Mouse (Mus musculus) heart, adult 2 months (tissue): Measurements from ENCODE around the gene Bbs1.
A peak's percentile ranks its signal among the peaks of the same experiment; 100 is the strongest.

ENCODE experiments used
- CTCF ChIP-seq: fragments of 200-600 bp; IDR thresholded peaks from 2 replicates; pipeline ENCODE4 v1.8.1; 2022; ENCODE audit warnings: antibody characterized with exemption, mild to moderate bottlenecking, moderate library complexity
- POLR2A ChIP-seq: fragments of 200-500 bp; IDR thresholded peaks from 2 replicates; pipeline ENCODE4 v1.6.1; 2011; ENCODE audit warnings: mild to moderate bottlenecking, low read depth, low read length, control low read depth; ENCODE audit not compliant: insufficient read depth

DNA sequence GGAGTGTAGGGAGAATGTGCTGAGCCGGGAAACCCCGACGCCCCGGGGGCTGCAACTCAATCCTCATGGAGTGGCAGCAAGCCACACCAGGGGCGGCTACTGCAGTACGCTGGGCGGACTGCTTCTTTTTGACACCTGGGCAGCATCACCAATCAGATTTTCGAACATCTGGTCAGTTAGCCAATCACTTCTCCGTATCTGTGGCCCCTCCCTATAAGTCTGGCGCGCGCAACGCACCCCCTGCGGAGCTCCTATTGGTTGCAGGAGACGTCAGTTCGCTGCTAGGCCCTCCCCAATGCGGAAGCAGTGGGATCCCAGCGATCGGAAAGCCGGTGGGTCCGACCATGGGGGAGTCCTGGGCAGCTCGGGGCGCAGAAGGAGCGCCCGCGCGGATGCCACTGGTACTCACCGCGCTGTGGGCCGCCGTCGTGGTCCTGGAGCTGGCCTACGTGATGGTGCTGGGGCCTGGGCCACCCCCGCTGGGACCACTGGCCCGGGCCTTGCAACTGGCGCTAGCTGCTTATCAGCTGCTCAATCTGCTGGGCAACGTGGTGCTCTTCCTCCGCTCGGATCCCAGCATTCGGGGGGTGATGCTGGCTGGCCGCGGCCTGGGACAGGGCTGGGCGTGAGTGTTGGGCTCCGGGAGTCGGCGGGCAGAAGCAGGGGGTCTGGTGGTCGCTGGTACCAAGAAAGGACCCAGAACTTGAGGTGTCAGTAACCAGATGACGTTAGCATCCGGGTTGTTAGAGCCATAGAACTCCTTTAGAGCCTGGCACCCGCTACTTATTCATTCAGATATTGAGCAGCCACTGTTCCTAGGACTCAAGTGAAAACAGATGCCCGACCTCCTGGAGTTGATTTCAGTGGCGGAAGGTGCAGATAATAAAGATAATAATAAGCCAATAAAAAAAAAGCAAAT, 27.8 kb downstream of the Bbs1 start, which contains the start of gene Zdhhc24:
- 0 out of 2 replicates have a peak, but pooled peaks have one; percentile 34 for TF ChIP-seq POLR2A
- TF ChIP-seq CTCF, result no peak
